Mouse (Mus musculus): ENCODE measurements at regions not wholly inside any gene's neighbourhood (a gene's known extent, or its start where the extent isn't known, plus 50 kb on each side); places are given as distances from the start of the nearest gene placed in this dataset.
A peak's percentile ranks its signal among the peaks of the same experiment; 100 is the strongest.

DNA sequence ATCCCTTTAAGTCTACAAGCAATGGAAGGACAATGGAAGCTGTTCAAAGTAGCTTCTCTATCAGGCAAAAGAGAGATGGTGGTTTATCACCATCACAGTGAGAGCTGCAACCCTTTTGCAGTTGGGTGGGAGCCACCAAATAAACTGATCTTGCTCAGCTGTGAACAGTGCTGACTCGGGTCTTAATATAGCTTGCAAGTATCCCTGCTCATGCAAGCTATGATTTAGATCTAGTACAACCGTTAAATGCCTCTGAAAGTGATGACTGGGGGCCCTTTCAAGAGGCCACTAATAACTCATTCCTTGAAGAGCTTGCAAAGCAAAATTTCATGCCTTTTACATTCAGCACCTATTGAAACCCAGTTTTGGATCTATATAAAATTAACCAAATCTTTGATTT, 1154.5 kb upstream of the Lrrtm3 start:
- no peak for DNase-seq (ENCODE audit: low read depth, low spot score)

DNA sequence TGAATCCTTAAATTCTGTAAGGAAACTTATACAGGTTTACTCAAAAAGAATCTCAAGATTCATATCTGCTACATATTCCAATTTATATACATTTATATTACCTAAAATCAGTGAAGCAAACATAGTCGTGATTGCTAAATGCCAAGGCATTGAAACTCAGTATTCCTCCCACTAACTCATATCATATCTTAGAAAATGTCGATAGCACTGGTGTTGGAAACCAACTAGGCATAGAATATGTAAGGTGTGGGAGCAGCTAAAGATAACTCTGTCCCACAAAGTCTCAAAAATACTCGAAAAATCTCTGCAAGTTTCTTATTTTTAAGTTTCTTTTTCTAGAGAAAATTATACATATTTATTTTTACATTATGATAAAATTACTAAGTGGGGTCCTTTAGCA, 1134.1 kb upstream of the Lrrtm3 start:
- DNase-seq (ENCODE audit: low read depth, low spot score) = no peak

DNA sequence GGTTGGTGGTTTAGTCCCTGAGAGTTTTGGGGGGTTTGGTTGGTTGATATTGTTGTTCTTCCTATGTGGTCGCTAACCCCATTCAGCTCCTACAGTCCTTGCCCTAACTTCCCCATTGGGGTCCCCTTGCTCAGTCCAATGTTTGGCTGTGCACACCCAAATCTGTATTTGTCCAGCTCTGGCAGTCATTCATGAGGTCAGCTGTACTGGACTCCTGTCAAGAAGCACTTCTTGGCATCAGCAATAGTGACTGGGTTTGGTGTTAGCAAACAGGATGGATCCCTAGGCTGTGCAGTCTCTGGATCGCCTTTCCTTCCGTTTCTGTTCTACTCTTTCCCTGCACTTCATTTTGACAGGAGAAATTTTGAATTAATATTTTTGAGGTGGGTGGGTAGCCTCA, 1131.1 kb upstream of the Lrrtm3 start:
- DNase-seq (ENCODE audit: low read depth, low spot score) = no peak

DNA sequence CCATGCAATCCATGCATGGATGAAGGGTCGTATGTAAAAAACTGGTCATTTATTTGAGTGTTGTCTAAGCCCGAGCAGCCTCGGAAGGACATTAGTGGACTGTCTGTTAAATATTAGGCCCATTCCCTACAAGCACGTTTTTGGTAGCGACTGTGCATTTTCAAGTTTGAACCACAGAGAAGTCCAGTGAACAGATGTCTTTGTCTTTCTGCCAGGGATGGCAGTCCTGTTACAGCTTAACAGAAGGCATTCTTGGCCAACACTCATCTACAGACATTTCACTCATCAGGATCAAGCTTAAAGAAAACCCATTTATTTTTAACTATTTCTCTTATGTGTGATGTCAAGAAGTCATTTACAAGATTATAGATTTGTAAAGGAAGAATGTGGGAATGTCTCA, 1129.2 kb upstream of the Lrrtm3 start:
- no peak for DNase-seq (ENCODE audit: low read depth, low spot score)

DNA sequence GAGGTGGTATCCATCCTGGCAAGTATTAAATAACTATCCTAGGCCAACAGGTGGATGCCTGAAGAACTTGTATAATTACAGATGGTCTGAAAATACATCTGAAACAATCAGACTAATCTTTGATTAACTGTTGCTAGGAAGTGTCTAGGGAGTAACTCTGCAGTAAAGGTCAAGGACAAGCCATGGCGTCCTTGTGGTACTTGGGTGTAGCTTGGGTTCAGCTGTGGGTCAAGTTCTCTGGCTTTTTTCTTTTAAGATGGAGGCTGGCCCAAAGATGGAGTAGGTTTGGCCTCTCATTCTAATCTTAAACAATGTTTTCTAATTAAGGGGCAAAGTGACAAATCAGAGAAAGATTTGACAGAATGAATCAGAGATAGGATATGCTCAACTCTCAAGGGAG, 1126.1 kb upstream of the Lrrtm3 start:
- peak; percentile 69 for DNase-seq (ENCODE audit: low read depth, low spot score)

DNA sequence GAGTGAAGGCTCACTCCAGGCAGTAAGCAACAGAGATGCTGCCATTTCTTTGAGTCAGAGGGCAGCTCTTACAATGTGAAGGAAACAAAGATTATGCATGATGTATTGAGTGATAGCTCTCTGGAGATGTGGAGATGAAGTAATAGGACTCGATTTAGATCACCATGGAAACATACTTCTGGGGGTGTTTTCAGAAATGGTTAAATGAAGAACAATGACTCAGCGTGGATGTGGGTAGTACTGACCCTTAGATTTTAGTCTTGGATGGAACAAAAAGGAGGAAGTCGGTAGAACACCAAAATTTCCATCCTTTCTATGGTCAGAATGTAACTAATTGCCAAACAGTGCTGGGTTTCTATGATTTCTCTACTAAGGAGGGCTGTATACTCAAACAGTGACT, 1125.1 kb upstream of the Lrrtm3 start:
- DNase-seq (ENCODE audit: low read depth, low spot score) = no peak

DNA sequence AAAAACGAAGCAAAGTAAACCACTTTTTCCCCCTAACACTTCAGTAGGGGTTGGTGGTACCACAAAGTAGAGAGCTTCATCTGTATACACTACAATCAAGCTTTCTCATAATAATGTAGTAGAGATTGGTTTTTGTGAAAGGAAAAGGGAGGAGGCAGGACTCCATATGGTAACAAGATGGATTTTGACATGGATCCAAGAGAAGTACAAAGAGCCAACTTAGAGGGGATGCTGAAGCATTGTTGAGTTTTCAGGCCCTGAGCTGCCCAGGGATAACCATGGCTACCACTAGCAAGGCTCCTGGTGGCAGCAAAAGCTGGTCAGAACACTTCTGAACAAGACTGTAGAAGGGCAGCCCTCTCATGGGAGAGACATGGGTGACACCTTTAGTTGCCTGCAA, 1093.6 kb upstream of the Lrrtm3 start:
- no peak for DNase-seq (ENCODE audit: low read depth, low spot score)

DNA sequence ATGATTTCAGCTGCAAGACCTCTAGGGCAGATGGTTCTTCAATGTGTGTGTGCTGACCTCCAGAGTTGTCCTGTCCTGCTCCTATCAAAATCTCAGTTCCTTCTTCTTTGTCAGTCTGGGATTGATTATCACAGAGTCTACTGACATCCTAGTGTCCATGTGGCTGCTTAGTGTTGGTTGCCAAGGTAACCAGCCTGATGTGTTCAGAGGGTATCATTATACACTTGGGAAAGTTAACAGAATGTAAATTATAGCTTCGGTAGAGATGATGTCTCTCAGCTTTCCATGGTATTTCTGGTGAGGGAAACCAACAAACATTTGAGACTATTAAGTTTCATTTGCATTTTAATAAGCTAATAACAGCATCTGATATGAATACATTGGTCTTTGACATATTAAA, 1092.5 kb upstream of the Lrrtm3 start:
- no peak for DNase-seq (ENCODE audit: low read depth, low spot score)

DNA sequence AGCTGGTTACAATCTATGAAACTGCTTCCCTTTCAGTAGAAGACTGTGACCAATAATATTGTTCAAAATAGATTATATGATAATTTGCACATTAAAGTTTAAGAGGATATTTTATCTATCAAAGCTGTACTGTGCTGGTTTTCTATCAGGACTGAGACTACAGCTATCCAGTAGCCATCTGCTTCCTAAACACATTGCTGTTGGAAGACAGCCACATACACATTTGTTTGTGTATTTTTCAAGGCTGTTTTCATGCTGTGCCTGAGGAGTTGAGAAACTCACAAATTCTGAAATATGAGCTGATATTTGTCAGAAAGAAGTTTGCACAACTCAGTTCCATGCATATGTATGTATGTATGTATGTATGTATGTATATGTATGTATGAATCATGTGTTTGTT, 1089.0 kb upstream of the Lrrtm3 start:
- no peak for DNase-seq (ENCODE audit: low read depth, low spot score)

DNA sequence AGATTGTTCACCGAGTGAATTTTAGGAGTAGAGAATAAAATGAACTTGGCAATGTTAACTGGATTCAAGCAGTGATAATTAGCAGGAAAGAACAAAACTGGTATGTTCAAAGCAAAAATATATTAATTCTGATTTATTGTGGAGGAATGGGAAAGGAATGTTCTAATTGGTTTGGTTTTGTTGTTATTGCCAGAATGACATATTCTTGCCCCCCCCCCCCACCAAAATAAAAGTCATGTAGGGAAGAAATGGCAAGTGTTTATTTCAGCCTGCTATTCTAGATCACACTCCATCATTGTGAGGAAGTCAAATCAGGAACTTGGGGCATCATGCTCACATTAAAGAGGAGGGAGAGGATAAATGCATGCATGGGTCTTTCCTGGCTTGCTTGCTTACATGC, 1064.1 kb upstream of the Lrrtm3 start:
- no peak for DNase-seq (ENCODE audit: low read depth, low spot score)

DNA sequence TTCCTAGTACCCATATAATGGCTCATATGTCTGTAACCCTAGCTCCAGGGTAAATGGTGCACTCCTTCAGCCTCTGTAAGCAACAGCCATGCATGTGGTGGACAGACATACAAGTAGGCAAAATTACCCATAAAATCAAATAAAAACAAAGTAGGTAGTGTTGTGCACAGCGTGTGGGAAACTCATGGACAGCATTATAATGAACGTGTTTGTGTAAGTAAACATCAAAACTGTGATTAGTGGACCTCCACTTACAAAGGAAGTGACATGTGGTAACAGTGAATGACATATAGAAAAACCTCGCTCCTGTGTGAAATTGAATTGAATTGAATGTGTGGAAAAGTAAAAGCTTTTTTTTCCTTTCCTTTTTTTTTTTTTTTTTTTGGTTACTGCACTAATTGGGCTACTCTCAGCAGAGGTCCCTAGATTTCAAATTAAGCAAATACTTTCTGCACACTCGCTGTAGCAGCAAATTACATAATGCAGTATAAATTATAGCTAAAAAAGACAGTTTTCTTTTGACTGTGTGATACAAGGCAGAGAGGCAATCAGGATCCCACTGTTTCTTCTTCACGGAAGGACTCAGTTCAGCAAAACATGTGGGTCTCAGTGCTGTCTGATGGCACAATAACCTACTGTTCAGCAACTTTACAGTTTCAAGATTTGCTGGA, 1035.0 kb upstream of the Lrrtm3 start:
- DNase-seq (ENCODE audit: low read depth, low spot score) = no peak

DNA sequence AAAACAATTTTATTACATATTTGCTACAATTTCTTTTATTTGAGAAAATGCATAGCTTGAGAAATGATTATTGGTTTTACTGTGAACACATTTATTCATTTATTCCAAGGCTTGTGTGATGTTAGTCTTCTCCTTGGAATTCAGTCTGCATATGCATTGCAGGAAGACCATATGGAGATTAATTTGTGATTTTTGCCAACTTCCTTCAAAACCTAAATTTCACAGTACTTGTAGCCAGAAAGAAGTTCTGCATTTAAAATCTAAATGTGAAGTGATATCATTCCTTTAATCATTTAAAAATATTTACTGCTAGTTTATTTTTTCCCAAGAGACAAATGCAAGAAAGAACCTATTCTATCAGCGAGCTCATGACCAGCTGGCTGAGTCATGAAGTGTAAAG, 1028.1 kb upstream of the Lrrtm3 start:
- DNase-seq (ENCODE audit: low read depth, low spot score) = no peak

DNA sequence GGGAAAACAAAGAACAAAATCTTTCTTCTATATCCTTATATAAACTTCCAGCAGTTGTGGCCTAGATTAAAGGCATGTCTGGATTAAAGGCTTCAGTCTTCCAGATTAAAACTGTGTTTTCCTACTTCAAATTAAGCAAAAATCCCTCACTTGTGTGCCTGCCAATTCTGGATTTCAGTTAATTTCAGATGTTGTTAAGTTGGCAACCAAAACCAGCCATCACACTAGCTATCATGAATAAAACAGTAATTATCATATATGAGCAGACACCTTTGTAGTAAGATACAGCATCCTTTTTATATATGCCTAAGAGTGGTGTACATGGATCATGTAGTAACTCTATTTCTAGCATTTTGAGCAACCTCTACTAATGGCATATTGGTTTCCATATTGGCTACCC, 1024.5 kb upstream of the Lrrtm3 start:
- DNase-seq (ENCODE audit: low read depth, low spot score) = no peak

DNA sequence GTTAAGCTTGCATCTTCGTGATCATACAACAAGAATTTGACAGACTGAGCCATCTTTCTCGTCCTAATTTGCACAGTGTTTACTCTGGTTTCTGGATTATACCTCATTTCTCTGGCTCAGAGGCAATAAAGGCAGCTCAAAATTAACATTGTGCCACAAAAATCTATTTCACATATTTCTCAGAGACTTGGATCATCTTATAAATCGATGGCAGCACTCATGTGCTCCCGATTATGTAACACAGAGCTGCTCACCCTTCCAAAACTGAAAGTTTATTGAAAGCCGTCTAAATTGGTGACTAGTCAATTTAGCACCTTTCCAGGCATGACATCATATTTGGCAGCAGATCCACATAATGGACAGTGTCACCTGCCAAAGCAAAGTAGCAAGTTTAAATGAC, 1020.7 kb upstream of the Lrrtm3 start:
- DNase-seq (ENCODE audit: low read depth, low spot score) = no peak

DNA sequence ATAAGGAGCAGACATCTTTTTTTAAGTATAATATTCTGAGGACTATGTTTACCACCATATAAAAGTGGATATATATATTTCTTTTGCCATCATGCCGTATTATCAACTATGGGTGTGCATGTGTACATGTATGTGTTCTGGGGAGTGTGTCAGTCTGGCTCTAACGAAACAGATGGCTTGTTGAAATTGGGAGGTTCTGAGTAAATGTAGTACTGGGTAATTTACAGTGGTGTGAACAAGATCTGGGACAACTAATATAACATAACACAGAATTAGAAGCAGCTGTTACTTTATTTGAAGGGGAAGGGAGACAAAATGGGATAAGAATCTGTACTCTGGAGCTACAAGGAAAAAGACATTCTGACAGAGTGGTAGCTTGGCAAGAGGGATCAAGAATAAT, 1017.3 kb upstream of the Lrrtm3 start:
- DNase-seq (ENCODE audit: low read depth, low spot score) = no peak

DNA sequence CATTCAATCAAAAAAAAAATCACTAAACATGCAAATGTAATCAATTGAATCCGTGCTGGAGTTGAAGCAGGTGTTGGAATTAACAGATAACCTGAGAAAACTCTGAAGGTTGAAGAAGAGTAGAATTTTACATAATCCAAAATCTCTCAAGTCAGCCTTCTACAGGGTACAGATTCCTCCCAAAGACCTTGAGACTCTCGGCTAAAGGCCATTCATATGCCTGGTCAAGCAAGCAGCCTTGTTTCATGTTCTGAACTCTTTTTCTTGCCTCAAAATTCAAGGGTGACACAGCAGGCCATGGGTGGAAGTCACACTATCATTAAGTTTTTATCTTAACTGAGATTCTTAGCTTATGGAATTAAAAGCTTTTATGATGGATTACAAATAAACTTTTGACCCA, 994.4 kb upstream of the Lrrtm3 start:
- DNase-seq (ENCODE audit: low read depth, low spot score) = no peak

DNA sequence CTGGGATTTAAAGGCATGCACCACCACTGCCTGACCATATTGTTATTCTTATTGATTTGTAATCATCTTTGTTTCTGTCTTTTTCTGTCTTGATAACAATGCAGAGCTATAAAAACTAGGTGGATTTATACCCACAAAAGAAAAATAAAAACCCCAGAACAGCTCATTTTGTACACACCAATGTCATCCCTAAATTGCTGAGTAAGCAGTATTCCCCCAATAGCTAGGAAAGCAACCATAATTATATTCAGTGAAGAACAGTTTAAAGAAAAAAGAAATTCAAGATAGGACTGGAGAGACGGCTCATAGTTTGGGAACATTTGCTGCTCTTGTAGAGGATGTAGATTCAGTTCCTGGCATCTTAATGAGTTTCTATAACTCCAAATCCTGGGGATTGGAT, 991.6 kb upstream of the Lrrtm3 start:
- DNase-seq (ENCODE audit: low read depth, low spot score) = no peak

DNA sequence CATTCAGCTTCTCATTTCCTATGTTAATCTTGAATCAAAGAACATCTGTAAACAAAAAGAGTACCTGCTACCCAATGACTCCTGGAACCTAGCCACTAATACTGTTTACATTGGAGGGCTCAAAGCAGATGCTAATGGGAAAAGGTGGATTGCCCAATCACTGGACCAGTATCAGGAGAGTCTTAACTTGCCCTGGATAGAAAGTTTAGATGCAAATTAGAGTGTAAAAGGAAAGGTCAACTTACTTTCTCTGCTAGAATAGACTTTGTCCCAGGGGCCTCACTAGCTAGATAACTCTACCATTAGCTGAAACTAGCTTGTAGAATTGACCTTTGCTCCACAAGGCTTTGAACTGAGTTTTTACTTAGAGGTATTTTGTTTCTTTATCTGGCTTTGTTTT, 968.0 kb upstream of the Lrrtm3 start:
- peak; percentile 19 for DNase-seq (ENCODE audit: low read depth, low spot score)

All from ES-CJ7 (cell line).